Mouse (Mus musculus) lung, adult 2 months (tissue): ENCODE data around the gene Papss2. TPM values are rescaled to one million over a fixed set of nuclear protein-coding genes. Genes with fewer than 3 reads are reported as not detected.

Experiments
- DNase-seq: peaks from one replicate; pipeline ENCODE4 v3.0.0; 2022
- H3K4me1 ChIP-seq: fragments of 200-500 bp; 2 replicates; pipeline ENCODE4 v1.6.1; 2011; ENCODE audit warnings: low read length; ENCODE audit not compliant: control insufficient read depth, insufficient read depth
- H3K4me3 ChIP-seq: fragments of 200-500 bp; replicated peaks from 2 replicates; pipeline ENCODE3; 2011; ENCODE audit warnings: low read depth, mild to moderate bottlenecking, control low read depth, low read length; ENCODE audit errors: extremely low read depth
- CTCF ChIP-seq: fragments of 200-500 bp; IDR thresholded peaks from 2 replicates; pipeline ENCODE4 v1.5.1; 2011; ENCODE audit warnings: mild to moderate bottlenecking, low read length, control low read depth; ENCODE audit not compliant: insufficient read depth
- POLR2A ChIP-seq: fragments of 200-500 bp; IDR thresholded peaks from 2 replicates; pipeline ENCODE4 v1.6.1; 2011; ENCODE audit warnings: low read depth, mild to moderate bottlenecking, control low read depth, low read length, borderline replicate concordance; ENCODE audit errors: extremely low read depth
- WGBS: fragments of 180-500 bp; shearing (Covaris S2); methylation state at CpG from one replicate; pipeline ENCODE4 v1.1.7; 2018; 5-methylcytosine and 5-hydroxymethylcytosine counted together
- polyA plus RNA-seq: library from polyadenylated mRNA; depleted of rRNA; stranded (reverse); fragments of >200 nt; gene quantifications from 2 replicates; pipeline ENCODE4 v1.2.3, GENCODE M21; 2012

The Papss2 gene
- polyA plus RNA-seq, 1 experiment: 7.9 TPM

DNA sequence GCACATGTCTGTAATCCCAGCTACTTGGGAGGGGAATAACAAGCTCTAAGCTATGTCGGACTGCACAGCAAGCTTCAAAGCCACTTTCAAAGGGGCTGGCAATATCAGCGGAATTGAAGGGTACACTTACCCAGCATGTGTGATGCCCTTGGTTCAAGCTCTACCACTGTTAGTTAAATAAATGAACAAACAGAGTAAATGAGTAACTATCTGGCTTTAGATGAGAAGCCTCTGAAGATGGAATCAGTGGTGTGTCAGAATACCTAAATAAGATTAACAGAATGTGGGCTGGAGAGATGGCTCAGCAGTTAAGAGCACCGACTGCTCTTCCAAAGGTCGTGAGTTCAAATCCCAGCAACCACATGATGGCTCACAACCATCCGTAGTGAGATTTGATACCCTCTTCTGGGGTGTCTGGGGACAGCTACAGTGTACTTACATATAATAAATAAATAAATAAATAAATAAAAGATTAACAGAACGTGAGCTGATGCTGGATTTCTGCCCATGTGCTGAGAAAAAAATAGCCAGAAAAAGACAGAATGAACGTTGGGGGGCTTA lies 33.1 kb downstream of the Papss2 start:
- DNase-seq: no peak
- WGBS: 80% methylated on average over 7 of the region's 7 CpGs
- no peak overlapping the region for H3K4me3 ChIP-seq
- TF ChIP-seq CTCF (no peak), POLR2A (no peak)
- H3K4me1 ChIP-seq: no peaks in the 10 kb centered on the region

DNA sequence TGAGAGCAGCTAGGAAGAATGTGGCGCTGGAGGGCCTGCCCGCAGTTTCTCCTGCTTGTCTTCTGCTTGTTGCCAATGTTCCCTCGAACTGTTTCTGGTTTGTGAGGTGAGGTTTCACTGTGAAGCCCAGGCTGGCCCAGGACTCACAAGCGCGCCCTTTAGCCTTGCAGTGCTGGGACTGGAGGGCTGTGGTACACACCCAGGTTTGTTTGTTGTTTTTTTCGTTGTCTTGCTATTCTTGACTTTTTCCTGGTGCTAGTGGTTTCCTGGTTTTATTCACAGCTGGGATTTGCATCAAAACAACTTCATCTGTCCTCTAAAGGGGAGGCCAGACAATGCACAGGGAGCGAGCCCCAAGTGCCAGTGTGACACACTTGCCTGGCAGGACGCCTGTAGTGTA lies 39.3 kb downstream of the Papss2 start:
- 74% methylated on average over 8 of the region's 8 CpGs for WGBS
- H3K4me1 ChIP-seq: no peaks in the 10 kb centered on the region
- DNase-seq: no peak
- H3K4me3 ChIP-seq: no peak overlapping the region
- no peak for TF ChIP-seq CTCF
- no peak for TF ChIP-seq POLR2A

- Histone ChIP-seq H3K4me3 (no peak overlapping the region), H3K4me1 (no peaks in the 10 kb centered on the region)
- WGBS: 50% methylated on average over 16 of the region's 16 CpGs
- peak; percentile 7 for DNase-seq
- TF ChIP-seq CTCF (no peak), POLR2A (no peak)
These were observed 42.0 kb downstream of the Papss2 start for GRCm38 (mm10) chr19:32637357-32638275.

GRCm38 (mm10) chr19:32638276-32638903 lies 42.8 kb downstream of the Papss2 start:
- 52% methylated on average over 13 of the region's 13 CpGs for WGBS
- TF ChIP-seq POLR2A (no peak), CTCF (no peak)
- H3K4me1 ChIP-seq: no peaks in the 10 kb centered on the region
- DNase-seq: no peak
- H3K4me3 ChIP-seq: no peak overlapping the region

DNA sequence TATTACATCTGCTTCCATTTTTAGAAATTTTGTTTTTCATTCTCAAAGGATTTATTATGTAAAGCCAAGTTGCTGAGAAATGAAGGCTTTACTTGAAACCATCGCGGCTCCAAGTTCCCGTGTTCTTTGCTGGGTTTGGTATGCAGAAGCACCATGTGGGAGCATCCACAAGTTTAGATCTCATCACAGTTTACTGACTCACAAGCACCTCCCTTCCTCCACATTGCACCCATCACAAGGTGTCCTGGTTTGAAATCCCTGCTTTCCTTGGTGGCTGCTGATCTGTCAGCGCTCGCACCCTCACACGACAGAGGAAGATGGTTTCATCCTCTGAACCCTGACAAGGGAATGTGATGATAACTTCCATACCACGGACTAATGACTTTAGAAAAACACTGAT lies 45.9 kb downstream of the Papss2 start:
- DNase-seq: no peak
- Histone ChIP-seq H3K4me3 (no peak overlapping the region), H3K4me1 (no peaks in the 10 kb centered on the region)
- TF ChIP-seq CTCF (no peak), POLR2A (no peak)
- WGBS: 88% methylated on average over 7 of the region's 7 CpGs

DNA sequence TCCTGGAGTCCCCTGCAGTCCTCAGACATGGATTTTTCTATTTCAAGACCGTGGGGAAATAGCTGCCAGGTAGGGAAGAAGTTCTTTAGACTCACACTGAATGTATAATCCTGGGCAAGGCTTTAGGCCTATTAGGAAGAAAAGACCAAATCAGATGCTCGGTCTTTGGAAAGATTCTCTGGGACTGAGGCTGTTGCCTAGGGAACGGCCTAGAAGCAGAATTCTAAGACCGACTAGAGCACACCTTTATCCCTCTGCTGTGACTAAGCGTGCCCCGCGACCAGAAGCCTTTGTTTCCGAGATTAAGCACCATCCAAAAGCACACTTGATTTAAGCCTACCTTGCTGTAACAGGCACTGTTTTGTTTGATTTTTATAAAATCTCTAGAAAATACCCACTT lies 46.4 kb downstream of the Papss2 start:
- no peaks in the 10 kb centered on the region for H3K4me1 ChIP-seq
- TF ChIP-seq CTCF: no peak
- TF ChIP-seq POLR2A: no peak
- WGBS: 89% methylated on average over 8 of the region's 8 CpGs
- no peak for DNase-seq
- no peak overlapping the region for H3K4me3 ChIP-seq

DNA sequence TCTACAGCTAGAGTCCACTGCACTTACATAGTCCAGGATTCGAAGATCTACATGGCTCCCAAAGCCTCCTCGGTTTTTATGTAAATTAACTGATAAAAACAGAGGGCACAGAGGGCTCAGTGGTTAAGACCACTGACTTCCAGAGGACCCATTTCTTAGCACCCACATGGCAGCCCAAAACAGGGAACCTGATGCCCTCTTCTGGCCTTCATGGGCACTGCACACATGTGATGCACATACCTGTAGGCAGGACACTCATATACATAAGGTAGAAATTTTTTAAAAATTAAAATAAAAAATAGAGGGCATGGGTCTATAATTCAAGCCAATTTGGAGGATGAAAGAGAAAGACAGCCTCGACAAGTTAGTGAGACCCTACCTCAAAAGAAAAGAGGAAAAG lies 48.1 kb downstream of the Papss2 start:
- TF ChIP-seq POLR2A (no peak), CTCF (no peak)
- H3K4me3 ChIP-seq: no peak overlapping the region
- no peak for DNase-seq
- WGBS: 94% methylated on average over 3 of the region's 3 CpGs
- H3K4me1 ChIP-seq: no peaks in the 10 kb centered on the region

DNA sequence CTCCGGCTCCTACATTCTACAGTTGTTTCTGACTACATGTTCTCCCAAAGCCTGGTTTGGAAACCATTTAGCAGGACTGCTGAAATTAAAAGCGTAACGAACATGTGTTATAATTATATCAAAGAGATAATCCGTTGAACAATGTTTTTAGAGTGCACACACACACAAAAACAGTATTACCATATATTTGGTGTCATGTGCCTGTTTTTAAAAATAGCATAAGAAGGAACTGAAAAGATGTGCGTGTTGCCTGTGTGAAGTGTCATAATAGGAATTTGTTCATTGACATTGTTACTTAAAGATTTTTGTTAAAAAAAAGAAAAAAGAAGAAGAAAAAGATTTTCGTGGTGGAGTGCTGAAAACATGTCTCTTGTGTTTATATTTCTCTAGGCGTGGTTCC lies 50.3 kb downstream of the Papss2 start:
- Histone ChIP-seq H3K4me1 (no peaks in the 10 kb centered on the region), H3K4me3 (no peak overlapping the region)
- TF ChIP-seq CTCF (no peak), POLR2A (no peak)
- no peak for DNase-seq
- WGBS: 75% methylated on average over 7 of the region's 7 CpGs

GRCm38 (mm10) chr19:32646382-32646781 lies 50.8 kb downstream of the Papss2 start:
- no peak overlapping the region for H3K4me3 ChIP-seq
- 70% methylated on average over 3 of the region's 3 CpGs for WGBS
- no peaks in the 10 kb centered on the region for H3K4me1 ChIP-seq
- no peak for DNase-seq
- TF ChIP-seq POLR2A (no peak), CTCF (no peak)
